Mouse (Mus musculus) heart, adult 2 months (tissue): ENCODE results near the gene Acin1.
A peak's percentile ranks its signal among the peaks of the same experiment; 100 is the strongest.

ENCODE experiments used
- CTCF ChIP-seq: fragments of 200-600 bp; IDR thresholded peaks from 2 replicates; pipeline ENCODE4 v1.8.1; 2022; ENCODE audit warnings: antibody characterized with exemption, mild to moderate bottlenecking, moderate library complexity
- EP300 ChIP-seq: fragments of 200-500 bp; IDR thresholded peaks from 2 replicates; pipeline ENCODE4 v1.6.1; 2011; ENCODE audit warnings: low read depth, low read length, control low read depth; ENCODE audit not compliant: insufficient read depth
- POLR2A ChIP-seq: fragments of 200-500 bp; IDR thresholded peaks from 2 replicates; pipeline ENCODE4 v1.6.1; 2011; ENCODE audit warnings: mild to moderate bottlenecking, low read depth, low read length, control low read depth; ENCODE audit not compliant: insufficient read depth

GRCm38 (mm10) chr14:54686522-54687143 is at the start of gene Acin1:
- TF ChIP-seq CTCF (no peak), EP300 (0 out of 2 replicates have a peak, but pooled peaks have one; percentile 27), POLR2A (peak; percentile 96)
